Mouse (Mus musculus) large intestine, adult 2 months (tissue): ENCODE results near the gene Zfp865. TPM values are rescaled to one million over a fixed set of nuclear protein-coding genes. Genes with fewer than 3 reads are reported as not detected.
"Not testable (repeated sequence)": the region's sequence is repeated elsewhere in the genome, so short reads cannot be mapped to it uniquely, and the experiment has no call there.

Experiments
- DNase-seq: peaks from one replicate; pipeline ENCODE4 v3.0.0-alpha.2; 2012; ENCODE audit warnings: low read depth, low spot score
- WGBS: fragments of 180-500 bp; shearing (Covaris S2); methylation state at CpG from one replicate; pipeline ENCODE4 v1.1.7; 2018; 5-methylcytosine and 5-hydroxymethylcytosine counted together
- polyA plus RNA-seq: library from polyadenylated mRNA; depleted of rRNA; stranded (reverse); fragments of >200 nt; gene quantifications from 2 replicates; pipeline ENCODE4 v1.2.3, GENCODE M21; 2012

Gene Zfp865
- polyA plus RNA-seq, 1 experiment, result 14.2 TPM

- peak; percentile 94 for DNase-seq
- WGBS, result 1% methylated on average over 42 of the region's 42 CpGs
Measured at GRCm38 (mm10) chr7:5014251-5015117, 5.7 kb upstream of the Zfp865 start, which contains the start of the genes Zfp524 and Fiz1. TSS of gene Zfp524 (plus strand) at chr7:5014415. TSS of gene Fiz1 (minus strand) at chr7:5014697.

GRCm38 (mm10) chr7:5015118-5016001 is 4.8 kb upstream of the Zfp865 start, which contains the start of gene Gm44973:
TSS of gene Gm44973 (plus strand) at chr7:5015496.
- under 1% methylated on average over 66 of the region's 76 CpGs for WGBS
- DNase-seq, result peak; percentile 82

- DNase-seq, result no peak
- WGBS, result 19% methylated on average over 3 of the region's 3 CpGs
Measured at GRCm38 (mm10) chr7:5016057-5016456, 4.1 kb upstream of the Zfp865 start.

GRCm38 (mm10) chr7:5016920-5017319 is 3.3 kb upstream of the Zfp865 start:
- WGBS, result 98% methylated on average over 2 of the region's 2 CpGs

GRCm38 (mm10) chr7:5017352-5017751 is 2.8 kb upstream of the Zfp865 start:
- 91% methylated on average over 16 of the region's 16 CpGs for WGBS
- DNase-seq, result no peak

More at GRCm38 (mm10) chr7:5016920-5017319, 3.3 kb upstream of the Zfp865 start:
- no peak for DNase-seq

- WGBS, result 96% methylated on average over 21 of the region's 21 CpGs
- DNase-seq, result no peak
Measured at GRCm38 (mm10) chr7:5017931-5018330, 2.2 kb upstream of the Zfp865 start.

GRCm38 (mm10) chr7:5019576-5019975 is 600 bp upstream of the Zfp865 start:
- 11% methylated on average over 8 of the region's 8 CpGs for WGBS

GRCm38 (mm10) chr7:5020685-5021084 is 509 bp downstream of the Zfp865 start:
- WGBS, result under 1% methylated on average over 15 of the region's 15 CpGs

More at GRCm38 (mm10) chr7:5019576-5019975, 600 bp upstream of the Zfp865 start:
- DNase-seq, result not testable (repeated sequence)

GRCm38 (mm10) chr7:5021197-5021596 is 1.0 kb downstream of the Zfp865 start:
- no peak for DNase-seq
- 44% methylated on average over 5 of the region's 5 CpGs for WGBS

More at GRCm38 (mm10) chr7:5020685-5021084, 509 bp downstream of the Zfp865 start:
- DNase-seq, result no peak

- 97% methylated on average over 22 of the region's 22 CpGs for WGBS
- no peak for DNase-seq
Measured at GRCm38 (mm10) chr7:5029543-5029942, 9.4 kb downstream of the Zfp865 start.

GRCm38 (mm10) chr7:5029946-5030345 is 9.8 kb downstream of the Zfp865 start:
- WGBS, result 95% methylated on average over 21 of the region's 21 CpGs
- DNase-seq, result no peak

- 95% methylated on average over 63 of the region's 63 CpGs for WGBS
Measured at GRCm38 (mm10) chr7:5030554-5031275, 10.5 kb downstream of the Zfp865 start.

GRCm38 (mm10) chr7:5031496-5031895 is 11.3 kb downstream of the Zfp865 start:
- WGBS, result 92% methylated on average over 46 of the region's 46 CpGs
- DNase-seq, result no peak

More at GRCm38 (mm10) chr7:5030554-5031275, 10.5 kb downstream of the Zfp865 start:
- no peak for DNase-seq

- WGBS, result 84% methylated on average over 3 of the region's 3 CpGs
- no peak for DNase-seq
Measured at GRCm38 (mm10) chr7:5033818-5034217, 13.6 kb downstream of the Zfp865 start, which contains the start of gene 4632433K11Rik. TSS of gene 4632433K11Rik (plus strand) at chr7:5034118.

GRCm38 (mm10) chr7:5035628-5036027 is 15.5 kb downstream of the Zfp865 start:
- 96% methylated on average over 17 of the region's 17 CpGs for WGBS
- DNase-seq, result no peak

- no peak for DNase-seq
- 91% methylated on average over 9 of the region's 9 CpGs for WGBS
Measured at GRCm38 (mm10) chr7:5036136-5036535, 16.0 kb downstream of the Zfp865 start.

GRCm38 (mm10) chr7:5037026-5037425 is 16.9 kb downstream of the Zfp865 start:
- no peak for DNase-seq
- WGBS, result 94% methylated on average over 7 of the region's 7 CpGs

GRCm38 (mm10) chr7:5037467-5037866 is 17.3 kb downstream of the Zfp865 start:
- WGBS, result 79% methylated on average over 8 of the region's 8 CpGs

GRCm38 (mm10) chr7:5038109-5038732 is 18.0 kb downstream of the Zfp865 start, which contains the start of gene Zfp784:
TSS of gene Zfp784 (minus strand) at chr7:5038446.
- WGBS, result under 1% methylated on average over 48 of the region's 48 CpGs

More at GRCm38 (mm10) chr7:5037467-5037866, 17.3 kb downstream of the Zfp865 start:
- no peak for DNase-seq

More at GRCm38 (mm10) chr7:5038109-5038732, 18.0 kb downstream of the Zfp865 start, which contains the start of gene Zfp784:
- peak; percentile 68 for DNase-seq
